Mouse (Mus musculus) embryo, embryonic 11.5 days (tissue): ENCODE results near the gene Slc25a34.

ENCODE experiments used
- DNase-seq: peaks from one replicate; pipeline ENCODE4 v3.0.0-alpha.2; 2012; ENCODE audit warnings: low read depth, low spot score

The Slc25a34 gene

DNA sequence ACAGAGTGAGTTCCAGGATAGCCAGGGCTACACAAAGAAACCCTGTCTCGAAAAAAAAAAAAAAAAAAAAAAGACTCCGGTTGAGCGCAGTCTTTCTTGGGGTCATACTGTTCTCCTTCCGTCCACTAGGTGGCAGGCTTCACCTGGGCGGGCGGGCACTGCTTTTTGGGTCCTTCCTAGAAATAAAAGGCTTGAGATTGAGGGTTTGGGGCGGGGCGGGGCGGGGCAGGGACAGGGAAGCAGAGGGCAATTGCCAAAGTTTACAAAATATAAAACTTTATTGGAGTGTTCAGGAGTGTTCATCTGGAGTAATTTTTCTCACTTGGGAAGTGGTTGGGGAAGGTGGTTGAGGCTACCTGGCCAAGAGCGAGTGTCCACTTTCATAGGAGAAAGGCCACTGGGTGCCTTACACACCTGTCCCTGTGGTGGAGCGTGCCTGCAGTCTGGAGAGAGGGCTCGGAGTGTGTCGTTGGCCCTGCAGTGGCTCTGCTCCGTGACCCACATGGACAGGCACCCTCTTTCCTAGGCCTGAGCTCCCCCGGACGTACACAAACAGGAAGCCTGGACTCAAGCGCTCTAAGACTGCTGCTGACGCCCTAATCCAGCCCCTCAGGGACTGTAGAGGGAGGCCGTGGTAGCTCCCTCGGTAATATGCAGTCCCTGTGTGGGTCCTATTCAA is 4.9 kb downstream of the Slc25a34 start, which contains the start of gene Tmem82:
Gene Tmem82, minus strand, starts transcription at position 69 of the 679 bp plus-strand sequence.
- no peak for DNase-seq

DNA sequence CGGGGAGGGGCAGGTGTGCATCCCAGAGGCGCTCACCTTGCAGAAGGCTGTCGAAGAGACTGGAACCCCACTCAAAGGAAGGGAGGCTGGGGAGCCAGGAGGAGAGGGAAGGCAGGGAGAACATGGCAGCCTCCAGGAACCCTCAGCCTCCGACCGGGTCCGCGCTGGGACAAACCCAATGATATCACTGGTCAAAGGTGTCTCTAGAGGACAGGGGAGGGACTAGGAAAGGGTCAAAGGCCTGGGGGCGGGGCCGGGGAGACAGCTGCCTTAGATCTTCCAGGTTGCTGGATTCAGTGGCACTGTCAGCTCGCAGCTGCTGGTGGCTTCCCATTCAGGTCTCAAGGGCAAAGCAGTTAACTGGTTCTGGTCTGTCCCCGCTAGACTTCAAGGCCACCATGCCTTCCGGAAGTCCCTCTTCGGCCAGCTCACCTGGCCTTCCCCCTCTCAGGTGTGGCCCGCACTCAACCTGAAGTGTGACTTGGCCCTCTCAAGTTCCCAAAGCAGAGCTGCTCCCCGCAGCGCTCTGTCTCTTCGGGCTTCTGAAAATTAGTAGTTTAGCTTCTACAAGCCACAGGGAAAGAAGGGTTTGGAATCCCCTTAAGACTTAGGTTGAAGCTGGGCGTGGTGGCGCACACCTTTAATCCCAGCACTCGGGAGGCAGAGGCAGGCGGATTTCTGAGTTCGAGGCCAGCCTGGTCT is 5.6 kb downstream of the Slc25a34 start:
- DNase-seq: no peak

DNA sequence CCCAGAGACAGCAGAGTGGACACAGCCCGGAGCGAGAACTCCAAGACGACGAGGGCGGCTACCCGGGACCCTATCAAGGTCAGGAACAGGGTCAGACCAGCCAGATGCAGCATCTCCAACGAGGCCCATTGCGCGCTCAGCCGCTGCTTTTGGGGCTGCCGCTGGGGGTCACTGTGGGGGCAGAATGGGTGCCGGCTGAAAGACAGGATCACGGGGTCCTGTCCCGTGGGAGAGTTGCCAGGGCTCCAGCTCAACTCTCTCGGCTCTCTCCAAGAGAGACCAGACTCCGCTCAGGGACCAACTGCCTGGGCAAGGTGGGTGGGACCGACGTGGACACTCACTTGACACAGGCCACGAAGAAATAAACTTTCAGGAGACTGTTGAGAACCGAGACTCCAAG is 6.3 kb downstream of the Slc25a34 start:
- DNase-seq: no peak

DNA sequence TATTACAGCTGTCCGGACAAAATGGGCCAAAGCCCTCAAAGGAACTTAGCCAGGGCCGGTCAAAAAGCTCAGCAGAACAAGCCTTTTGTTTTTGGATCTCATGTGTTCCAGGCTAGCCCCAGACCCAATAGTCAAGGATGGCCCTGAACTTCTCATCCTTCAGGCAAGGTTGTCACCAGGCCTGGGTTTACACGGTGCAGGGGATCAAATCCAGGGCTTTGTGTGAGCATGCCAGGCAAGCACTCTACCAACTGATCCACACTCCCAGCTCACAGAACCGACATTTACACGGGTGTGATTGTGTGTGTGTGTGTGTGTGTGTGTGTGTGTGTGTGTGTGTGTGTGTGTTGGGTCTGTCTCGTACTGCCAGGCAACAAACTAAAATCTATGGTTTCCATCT is 6.8 kb downstream of the Slc25a34 start:
- DNase-seq: no peak

DNA sequence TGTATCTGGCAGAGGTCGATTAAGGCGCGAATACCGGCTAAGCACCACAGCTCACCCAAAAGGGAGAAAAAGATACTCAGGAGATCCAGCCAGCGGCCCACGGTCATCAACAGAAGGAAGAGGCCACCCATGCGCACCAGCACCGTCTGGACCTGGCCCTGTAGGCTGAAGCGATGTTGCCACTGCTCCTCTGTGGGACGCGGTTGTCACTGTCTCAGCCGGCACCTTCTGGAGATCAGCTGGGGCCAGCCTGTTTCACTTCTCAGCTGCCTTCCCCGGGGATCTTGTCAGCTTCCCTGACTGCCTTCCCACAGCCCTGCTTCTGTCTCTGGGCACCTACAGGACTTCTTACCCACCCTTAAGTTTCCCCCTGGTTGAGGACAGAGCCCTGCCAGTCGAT is 8.7 kb downstream of the Slc25a34 start:
- no peak for DNase-seq

DNA sequence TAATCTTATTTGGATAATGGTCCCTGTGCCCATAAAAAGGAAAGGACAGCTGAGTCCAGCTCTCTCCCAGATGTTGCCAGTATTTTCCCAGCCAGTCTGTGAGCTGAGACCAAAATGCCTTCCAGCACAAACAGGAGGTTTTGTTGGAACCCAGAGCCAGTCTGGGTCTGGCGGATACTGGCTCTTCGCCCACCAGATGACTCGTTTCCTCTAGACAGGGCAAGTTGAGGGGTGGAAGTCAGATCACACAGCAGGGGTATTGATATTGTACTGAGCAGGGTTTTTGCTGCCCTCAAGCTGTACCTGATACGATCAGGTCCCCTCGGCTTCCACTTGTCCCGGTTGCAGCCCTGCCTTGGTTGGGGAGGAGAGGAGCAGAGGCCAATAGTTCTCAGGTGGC is 14.1 kb downstream of the Slc25a34 start:
- DNase-seq: no peak

DNA sequence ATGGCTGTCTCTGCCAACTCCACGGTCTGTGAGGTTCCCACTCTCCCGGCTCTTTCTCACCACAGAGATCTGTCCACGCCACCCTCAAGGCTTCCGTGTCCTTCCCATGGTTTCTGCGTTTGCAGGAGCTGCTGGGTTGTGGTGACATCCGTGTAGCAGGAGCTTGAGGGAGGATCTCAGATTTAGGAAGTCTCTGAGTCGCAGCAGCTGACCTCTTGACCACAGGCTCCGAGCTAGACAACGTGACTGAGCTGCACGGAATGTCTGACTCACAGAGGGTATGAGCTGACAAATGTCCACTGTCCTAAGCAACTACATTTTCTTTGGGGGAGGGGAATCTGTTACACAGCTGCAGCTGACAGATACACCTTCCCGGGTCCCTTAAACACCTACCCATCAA is 17.8 kb downstream of the Slc25a34 start, which contains the start of gene Fblim1:
Gene Fblim1, minus strand, starts transcription at position 236 of the 400 bp plus-strand sequence.
- no peak for DNase-seq

DNA sequence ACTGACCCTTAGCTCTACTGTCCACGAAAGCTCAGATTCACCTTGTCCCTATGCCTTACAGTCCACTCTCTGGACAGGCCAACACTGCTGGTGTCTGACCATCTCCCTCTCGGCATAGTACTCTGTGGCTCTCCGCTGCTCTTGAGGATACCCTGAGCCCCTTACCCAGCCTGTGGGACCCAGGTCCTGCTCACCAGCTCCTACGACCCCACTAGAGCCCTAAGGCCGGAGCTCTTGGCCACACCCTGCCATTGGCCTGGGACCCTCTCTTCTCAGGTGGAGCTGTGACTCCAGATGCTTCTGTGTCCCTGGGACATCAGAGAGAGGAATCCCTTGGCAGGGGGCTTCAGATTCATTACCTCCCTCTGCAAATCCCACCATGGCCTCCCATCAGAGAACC is 18.2 kb downstream of the Slc25a34 start:
- DNase-seq: no peak

DNA sequence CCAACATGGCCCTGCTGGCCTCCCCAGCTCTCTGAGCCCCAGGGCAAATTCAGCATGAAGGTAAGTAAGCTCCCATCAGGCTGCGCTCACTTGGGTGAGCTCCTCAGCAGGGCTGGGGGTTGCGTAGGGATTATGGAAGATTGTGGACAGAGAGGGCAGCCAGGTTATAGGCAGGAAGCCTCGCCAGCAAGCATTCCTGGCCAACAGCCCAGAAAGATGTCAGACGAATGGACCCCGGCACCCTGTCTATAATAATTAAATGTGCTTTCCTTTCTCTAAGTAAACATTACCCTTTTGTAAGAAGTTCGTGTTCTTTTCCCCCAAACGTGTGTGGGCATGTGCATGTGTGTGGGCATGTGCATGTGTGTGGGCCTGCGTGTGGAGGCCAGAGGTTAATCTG is 19.1 kb downstream of the Slc25a34 start:
- DNase-seq: no peak

DNA sequence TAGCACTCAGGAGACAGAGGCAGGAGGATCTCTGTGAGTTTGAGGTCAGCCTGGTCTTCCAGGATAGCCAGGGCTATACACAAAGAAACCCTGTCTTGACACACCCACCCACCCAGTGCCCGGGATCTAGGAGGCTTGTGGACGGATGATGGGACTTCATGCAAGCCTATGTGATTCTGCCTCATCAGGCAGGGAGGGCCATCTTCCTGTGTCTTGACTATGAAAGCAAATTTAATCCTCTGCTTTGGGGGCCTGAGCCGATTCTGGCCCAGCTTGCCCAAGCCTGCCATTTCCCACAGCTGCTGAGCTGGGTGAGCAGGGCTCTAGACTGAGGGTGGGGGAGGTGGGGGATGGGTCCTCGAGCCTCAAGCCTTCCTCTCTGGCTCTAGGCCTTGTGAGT is 19.7 kb downstream of the Slc25a34 start:
- DNase-seq: no peak

DNA sequence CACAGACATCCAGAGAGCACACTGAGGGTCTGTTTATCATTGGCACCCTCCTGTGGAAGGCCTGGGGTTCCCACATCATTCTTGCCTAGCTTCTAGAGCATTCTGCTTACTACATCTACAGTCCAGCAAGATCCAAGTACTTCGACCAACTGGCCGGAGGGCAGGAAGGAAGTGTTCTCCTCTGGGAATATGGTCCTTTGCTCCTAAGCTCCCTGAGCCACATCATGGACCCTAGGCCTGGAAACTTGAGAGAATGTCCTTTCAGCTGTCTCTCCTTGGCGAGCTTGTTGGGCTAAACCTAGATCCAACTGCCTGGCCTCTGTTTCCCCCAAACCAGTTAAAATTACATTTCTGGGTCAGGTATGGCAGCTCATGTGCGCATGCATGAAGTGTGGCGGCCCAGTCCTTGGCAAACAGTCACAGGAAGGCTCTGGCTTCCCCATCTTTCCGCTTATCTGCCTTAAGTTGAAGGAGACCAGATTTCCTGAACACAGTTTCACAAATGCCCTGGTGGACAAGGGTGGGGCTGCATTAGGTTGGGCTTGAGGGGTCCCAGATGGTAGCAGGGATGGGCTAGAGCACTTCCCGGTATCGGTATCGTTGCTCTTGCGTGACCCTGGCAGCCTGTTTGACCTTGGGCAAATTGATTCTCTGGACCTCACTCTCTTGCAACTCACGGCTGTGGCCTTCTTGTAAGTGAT is 20.9 kb downstream of the Slc25a34 start:
- DNase-seq: no peak

DNA sequence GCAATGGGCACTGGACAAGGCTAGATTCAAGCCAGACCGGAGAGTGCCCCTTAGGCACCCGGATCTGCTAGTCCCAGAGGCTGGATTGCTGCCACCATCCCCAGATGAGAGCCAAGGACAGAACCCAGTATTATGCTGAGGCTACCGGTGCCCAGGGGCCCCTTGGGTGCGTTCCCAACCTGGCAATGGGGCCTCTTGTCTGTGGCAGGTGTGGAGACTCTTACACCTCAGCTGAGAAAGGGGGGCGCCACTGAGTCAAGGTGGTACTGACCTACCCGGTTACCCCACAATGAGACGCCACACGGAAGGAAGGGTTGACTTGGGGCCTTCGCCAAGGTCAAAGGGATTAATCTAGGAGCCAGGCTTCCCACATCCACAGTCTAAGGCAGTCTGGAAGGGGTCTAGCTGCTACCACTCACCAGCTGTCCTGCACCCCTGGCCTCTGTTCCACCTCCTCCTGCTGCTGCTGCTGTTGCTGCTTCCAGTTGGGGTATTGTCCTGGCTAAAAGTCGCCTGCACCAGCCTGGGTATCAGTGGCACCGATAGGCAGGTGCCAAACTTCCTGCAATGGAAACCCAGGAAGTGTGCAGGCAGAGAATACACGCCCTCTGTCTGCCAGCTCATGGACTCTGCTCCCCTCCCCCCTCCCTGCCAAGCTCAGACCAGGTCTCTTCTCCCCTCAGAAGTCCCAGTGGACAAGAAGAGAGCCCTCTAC is 22.3 kb downstream of the Slc25a34 start:
- no peak for DNase-seq

DNA sequence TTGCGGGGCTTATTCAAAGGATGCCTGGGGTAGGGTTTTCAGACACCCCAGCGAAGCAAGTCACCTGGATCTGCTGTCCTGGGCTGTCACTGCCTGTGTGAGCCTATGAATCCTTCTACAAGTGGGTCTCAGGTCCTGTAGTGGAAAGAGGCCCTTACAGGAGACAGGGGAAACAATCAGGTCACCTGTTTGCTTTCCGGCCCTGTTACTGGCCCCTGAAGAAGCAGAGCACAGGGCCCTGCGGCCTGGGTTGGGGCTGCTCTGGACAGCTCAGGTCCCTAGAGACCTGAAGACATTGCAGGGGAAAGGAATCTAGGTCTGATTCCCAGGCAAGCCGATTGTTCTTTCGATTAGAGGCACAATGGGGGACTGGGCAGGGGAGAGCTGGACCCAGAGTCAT is 23.3 kb downstream of the Slc25a34 start:
- no peak for DNase-seq

DNA sequence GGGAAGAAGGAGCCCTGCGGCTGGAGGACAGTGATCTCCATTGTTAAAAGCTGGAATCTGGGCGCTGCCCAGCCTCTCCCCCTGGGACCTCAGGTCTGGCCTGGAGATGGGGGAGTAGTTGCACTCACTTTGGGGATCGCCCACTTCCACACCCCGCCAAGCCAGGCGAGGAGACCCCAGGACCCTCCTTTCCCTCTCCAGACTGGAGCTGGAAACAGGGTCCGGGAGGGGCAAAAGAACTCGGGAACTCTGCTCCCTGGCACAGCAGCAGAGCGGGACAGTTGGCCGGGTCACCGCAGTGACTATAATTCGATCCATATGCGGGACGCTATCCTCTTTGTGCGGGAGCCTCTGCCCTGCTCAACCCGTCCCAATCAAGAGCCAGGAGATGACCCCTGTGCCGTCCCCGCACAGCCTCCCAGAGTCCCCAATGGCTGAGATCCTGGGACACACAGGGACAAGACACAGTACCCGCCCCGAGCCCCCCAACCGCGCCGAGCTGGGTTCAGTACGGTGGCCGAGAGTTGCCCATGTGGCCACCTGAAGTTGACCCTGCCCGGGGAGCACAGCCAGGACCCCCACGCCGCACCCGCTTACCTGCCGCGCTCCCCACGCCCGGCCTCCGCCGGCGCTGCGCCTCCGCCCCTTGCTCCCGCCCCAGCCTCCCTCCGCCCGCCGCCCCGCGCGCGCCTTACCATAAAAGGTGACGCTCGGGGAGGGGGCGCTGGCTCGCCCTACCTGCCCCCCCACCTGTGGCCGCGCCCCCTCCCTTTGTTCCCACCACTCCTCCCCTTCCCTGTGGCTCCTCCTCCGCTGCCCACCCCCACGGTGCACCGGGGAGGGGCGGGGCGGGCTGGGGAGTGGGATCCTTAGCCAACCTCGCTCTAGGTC is 24.1 kb downstream of the Slc25a34 start:
- no peak for DNase-seq

DNA sequence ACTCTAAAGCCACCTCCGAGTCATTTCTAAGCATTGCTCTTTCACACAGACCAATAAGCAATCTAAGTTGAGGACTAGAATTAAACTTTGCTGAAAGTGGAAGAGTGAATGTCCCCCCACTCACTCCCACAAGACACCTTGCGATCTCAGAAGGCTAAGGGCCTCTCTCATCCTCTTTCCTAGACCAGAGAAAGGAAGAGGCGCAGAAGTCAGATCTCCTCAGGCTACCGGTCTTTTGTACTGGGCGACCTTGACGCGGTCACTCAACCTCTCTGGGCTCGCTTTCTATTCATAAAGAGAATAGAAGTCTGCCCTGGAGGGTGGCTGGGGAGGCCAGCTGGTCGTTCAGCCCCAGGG is 24.7 kb downstream of the Slc25a34 start:
- DNase-seq: no peak

DNA sequence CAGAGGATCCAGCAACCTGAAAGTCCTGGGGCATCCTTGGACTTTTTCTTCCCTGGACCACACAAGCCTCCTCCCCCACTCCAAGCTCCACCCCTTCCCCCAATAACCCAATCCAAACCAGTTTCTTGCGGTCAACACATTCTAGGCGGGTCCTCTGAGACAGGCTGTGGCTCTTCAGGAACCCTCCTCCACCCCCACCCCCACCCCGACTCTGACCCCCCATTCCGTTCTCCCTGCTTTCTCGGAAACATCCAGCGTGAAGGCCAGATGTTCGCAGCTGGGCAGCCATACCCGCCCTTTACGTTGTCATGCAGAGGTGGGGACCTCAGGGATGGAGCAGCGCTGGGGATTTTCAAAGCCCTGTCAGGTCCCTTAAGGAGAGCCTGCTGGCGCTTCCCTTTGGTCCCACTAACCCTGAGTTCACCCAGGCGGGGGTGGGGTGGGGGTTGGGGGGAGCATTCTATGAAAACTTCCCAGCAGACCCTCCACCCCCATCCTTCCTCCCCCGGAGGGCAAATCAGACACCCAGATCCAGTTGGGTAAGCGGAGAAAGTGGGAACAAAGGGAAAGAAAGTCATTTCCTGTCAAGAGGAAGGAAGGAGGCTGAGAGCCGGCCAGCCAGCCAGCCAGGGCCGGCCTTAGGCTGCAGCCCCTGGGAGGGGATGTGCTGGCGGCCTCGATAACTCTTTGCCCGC is 25.3 kb downstream of the Slc25a34 start:
- no peak for DNase-seq

DNA sequence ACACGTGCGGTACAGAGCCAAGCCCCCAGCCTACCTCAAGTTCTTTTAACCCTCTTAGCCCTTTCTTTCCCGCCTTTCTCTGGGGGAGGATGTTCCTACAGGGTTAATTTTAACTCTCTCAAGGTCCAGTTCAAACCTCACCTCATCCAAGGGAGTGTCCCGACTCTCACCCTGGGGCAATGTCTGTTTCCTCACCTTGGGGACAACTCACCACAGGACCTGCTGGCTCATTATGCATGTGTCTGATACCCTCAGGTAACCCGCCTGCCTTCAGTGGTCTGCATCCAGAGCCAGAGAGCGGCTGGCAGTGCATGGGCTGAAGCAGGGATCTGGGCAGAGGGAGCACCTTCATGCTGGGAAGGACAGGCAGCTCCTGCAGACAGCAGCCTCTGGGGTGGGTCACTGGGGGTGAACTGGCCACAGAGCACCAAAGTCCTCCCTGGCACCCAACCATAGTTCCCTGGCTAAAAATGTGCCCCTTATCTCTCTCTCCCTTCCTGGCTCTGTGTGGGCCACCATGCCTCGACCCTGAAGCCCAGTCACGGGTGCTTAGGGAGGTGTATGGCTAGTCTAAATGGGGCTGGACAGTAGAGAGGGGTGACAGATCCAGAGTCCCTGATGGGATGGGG is 26.8 kb downstream of the Slc25a34 start:
- DNase-seq: no peak

DNA sequence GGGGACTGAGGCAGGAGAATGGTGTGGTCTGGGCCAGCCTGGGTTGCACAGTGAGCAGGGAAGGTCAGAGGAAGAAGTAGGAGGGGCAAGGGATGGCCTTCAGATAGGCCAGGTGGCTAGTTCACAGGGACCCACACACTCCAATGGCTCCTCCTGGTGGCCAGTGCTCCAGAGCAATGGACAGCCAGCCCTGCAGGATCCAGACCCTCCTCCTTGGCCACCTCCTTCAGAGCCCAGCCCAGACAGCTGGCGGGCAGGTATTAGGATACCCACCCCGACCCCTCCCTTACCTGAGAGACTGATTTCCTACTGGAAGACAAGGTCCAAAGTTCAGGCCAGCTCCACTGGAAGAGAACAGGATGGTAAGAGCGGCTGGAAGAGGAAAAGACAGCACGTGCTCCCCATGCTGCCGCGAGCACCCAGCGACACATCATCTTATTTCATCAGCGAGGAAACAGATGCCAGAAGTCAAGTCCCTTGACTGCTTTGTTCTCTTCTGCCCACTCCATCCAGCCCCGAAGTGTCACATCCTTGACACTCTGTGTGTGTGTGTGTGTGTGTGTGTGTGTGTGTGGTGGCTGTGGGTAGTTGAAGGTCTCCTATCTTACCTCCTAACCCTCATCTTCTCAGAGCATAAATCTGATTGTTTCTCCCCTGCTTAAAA is 27.9 kb downstream of the Slc25a34 start:
- no peak for DNase-seq

DNA sequence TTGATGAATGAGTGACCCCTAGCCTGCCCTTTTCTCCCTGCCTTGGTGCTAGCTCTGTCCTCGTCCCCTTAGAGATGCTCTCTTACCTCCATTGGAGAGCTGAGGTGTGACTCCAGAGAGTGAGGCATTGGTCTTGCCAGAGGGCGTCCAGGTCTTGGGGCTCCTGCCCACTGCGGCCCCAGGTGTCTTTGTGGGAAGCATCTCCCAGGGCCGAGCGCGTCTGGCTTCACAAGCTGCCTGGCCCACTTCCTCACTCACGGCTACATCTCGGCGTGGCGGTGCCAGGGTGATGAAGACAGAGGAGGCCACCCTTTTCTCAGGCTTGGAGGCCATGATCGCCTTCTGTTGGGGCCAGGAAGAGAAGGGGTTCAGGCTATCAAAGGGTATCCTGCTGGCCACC is 28.5 kb downstream of the Slc25a34 start:
- no peak for DNase-seq

DNA sequence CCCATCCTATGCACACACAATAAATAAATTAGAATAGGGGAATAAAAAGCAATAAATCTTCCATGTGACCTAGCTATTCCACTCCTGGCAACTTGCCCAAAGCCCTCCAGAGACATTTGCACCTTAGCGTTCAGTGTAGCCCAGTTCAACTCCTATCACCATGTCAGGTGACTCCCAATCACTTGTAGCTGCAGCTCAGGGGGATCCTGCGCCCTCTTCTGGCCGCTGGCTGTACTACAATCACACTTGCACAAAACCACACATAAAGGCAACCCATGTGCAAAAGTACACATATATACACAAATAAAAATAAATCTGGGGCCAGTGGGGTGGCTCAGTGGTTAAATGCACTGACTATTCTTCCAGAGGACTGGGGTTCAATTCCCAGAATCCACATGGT is 32.1 kb downstream of the Slc25a34 start:
- no peak for DNase-seq
